Mouse (Mus musculus): Measurements from ENCODE around the gene Actr3. TPM values are rescaled to one million over a fixed set of nuclear protein-coding genes. Genes with fewer than 3 reads are reported as not detected.
"Not testable (repeated sequence)": the region's sequence is repeated elsewhere in the genome, so short reads cannot be mapped to it uniquely, and the experiment has no call there.

Actr3 gene
- total RNA-seq, 1 experiment from 2014 or later, result 606 TPM

- ATAC-seq (replicated peaks in 1 of 2; ENCODE audit: insufficient read depth in 1 of 2, low FRiP score in 2 of 2, low TSS enrichment in 1 of 2, low read depth in 1 of 2, poor library complexity in 2 of 2, severe bottlenecking in 2 of 2), result no peak
These were observed 12.4 kb upstream of the Actr3 start for GRCm38 (mm10) chr1:125447926-125448325.

DNA sequence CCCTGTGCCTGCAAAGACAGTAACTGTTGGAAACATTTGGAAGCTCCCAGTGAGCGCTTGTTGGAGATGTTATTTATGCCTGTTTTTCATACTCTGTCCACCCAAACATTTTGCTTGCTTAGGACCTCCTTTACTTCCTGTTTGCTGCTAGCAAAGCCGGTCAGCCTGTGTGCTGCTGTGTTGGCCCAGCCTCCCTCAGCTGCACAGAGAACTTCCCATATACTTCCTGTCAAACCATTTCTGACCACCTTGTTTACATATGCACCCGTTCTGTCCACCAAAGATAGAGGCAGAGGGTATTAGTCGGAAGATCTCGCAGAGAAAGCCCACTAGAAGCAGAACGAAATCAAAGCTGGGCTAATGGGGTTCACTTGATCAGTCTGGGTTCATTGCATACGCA lies 6.2 kb upstream of the Actr3 start:
- ATAC-seq (replicated peaks in 1 of 2; ENCODE audit: insufficient read depth in 1 of 2, low FRiP score in 2 of 2, low TSS enrichment in 1 of 2, low read depth in 1 of 2, poor library complexity in 2 of 2, severe bottlenecking in 2 of 2), result peak; percentile 74 to 85

GRCm38 (mm10) chr1:125441251-125441650 lies 5.7 kb upstream of the Actr3 start:
- peak; percentile 15 to 35; a peak in 3 of 4 replicates for ATAC-seq (replicated peaks in 1 of 2; ENCODE audit: insufficient read depth in 1 of 2, low FRiP score in 2 of 2, low TSS enrichment in 1 of 2, low read depth in 1 of 2, poor library complexity in 2 of 2, severe bottlenecking in 2 of 2)

- no peak for ATAC-seq (replicated peaks in 1 of 2; ENCODE audit: insufficient read depth in 1 of 2, low FRiP score in 2 of 2, low TSS enrichment in 1 of 2, low read depth in 1 of 2, poor library complexity in 2 of 2, severe bottlenecking in 2 of 2)
These were observed 4.0 kb upstream of the Actr3 start for GRCm38 (mm10) chr1:125439556-125439955.

- no peak for ATAC-seq (replicated peaks in 1 of 2; ENCODE audit: insufficient read depth in 1 of 2, low FRiP score in 2 of 2, low TSS enrichment in 1 of 2, low read depth in 1 of 2, poor library complexity in 2 of 2, severe bottlenecking in 2 of 2)
These were observed 3.3 kb upstream of the Actr3 start for GRCm38 (mm10) chr1:125438826-125439225.

DNA sequence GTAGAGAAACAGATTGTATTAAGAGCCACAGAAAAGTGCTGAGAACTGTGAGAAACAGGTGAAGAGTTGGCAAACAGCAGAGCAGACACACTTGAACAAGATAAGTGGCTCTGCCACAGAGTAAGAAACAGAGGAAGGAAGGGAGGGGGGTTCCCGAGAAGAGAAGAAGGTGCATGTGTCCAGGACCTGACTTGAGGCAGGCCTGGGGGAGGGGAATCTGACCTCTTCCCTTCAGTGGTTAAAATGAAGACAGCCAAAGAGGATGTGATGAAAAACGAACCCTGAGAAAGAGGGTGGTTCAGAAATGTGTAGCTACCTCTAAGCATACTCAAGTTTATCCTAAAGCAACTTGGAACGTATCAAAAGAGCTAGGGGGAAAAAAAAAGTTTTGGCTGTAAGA lies 2.4 kb upstream of the Actr3 start:
- ATAC-seq (replicated peaks in 1 of 2; ENCODE audit: insufficient read depth in 1 of 2, low FRiP score in 2 of 2, low TSS enrichment in 1 of 2, low read depth in 1 of 2, poor library complexity in 2 of 2, severe bottlenecking in 2 of 2), result peak in 1 of 2 experiments; percentile 10; a peak in 1 of 4 replicates

GRCm38 (mm10) chr1:125437161-125437560 lies 1.6 kb upstream of the Actr3 start:
- no peak for ATAC-seq (replicated peaks in 1 of 2; ENCODE audit: insufficient read depth in 1 of 2, low FRiP score in 2 of 2, low TSS enrichment in 1 of 2, low read depth in 1 of 2, poor library complexity in 2 of 2, severe bottlenecking in 2 of 2)

DNA sequence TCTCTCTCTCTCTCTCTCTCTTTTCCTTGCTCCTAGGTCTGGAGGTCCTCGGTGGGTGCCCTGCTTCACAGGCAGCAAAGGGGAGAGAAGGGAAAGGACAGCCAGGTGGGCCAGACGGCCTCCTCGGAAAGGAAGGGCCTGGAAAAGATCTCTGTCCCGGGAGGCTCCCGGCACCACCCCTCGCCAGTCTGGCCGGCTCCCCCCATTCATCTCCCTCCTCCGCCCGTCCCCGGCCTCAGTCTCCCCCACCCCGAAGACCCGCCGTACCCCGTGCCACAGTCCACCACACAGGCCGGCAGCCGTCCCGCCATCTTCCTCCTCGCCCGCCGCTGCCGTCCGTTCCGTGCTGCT lies 534 bp downstream of the Actr3 start:
- ATAC-seq (replicated peaks in 1 of 2; ENCODE audit: insufficient read depth in 1 of 2, low FRiP score in 2 of 2, low TSS enrichment in 1 of 2, low read depth in 1 of 2, poor library complexity in 2 of 2, severe bottlenecking in 2 of 2), result 0 out of 4 replicates have a peak, but pooled peaks of 1 of the 2 experiments have one; percentile 1

- peak; percentile 13 to 33 for ATAC-seq (replicated peaks in 1 of 2; ENCODE audit: insufficient read depth in 1 of 2, low FRiP score in 2 of 2, low TSS enrichment in 1 of 2, low read depth in 1 of 2, poor library complexity in 2 of 2, severe bottlenecking in 2 of 2)
These were observed 984 bp downstream of the Actr3 start for GRCm38 (mm10) chr1:125434485-125435001.

GRCm38 (mm10) chr1:125431286-125431685 lies 4.2 kb downstream of the Actr3 start:
- no peak for ATAC-seq (replicated peaks in 1 of 2; ENCODE audit: insufficient read depth in 1 of 2, low FRiP score in 2 of 2, low TSS enrichment in 1 of 2, low read depth in 1 of 2, poor library complexity in 2 of 2, severe bottlenecking in 2 of 2)

DNA sequence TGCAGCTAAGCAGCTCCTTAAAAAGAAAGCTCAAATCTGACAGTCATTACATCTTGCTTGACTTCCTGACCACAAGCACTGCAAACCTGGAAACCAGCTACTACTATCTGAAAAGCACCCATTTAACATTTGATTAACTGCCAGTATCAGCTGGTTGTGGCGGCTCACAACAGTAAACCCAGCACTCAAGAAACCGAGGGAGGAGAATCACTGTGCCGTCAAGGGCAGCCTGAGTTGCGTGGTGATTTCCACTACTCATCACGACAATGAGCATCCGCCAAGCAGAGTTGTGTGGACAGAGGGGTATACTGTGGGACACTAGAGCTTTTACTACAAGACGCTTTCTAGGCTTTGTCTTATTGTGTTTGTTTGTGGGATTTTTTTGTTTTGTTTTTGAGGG lies 4.8 kb downstream of the Actr3 start:
- peak; percentile 4 to 5; a peak in 1 of 4 replicates for ATAC-seq (replicated peaks in 1 of 2; ENCODE audit: insufficient read depth in 1 of 2, low FRiP score in 2 of 2, low TSS enrichment in 1 of 2, low read depth in 1 of 2, poor library complexity in 2 of 2, severe bottlenecking in 2 of 2)

- no peak for ATAC-seq (replicated peaks in 1 of 2; ENCODE audit: insufficient read depth in 1 of 2, low FRiP score in 2 of 2, low TSS enrichment in 1 of 2, low read depth in 1 of 2, poor library complexity in 2 of 2, severe bottlenecking in 2 of 2)
These were observed 5.5 kb downstream of the Actr3 start for GRCm38 (mm10) chr1:125429984-125430383.

GRCm38 (mm10) chr1:125428315-125428714 lies 7.2 kb downstream of the Actr3 start:
- ATAC-seq (replicated peaks in 1 of 2; ENCODE audit: insufficient read depth in 1 of 2, low FRiP score in 2 of 2, low TSS enrichment in 1 of 2, low read depth in 1 of 2, poor library complexity in 2 of 2, severe bottlenecking in 2 of 2), result no peak

GRCm38 (mm10) chr1:125426387-125427045 lies 9.0 kb downstream of the Actr3 start:
- peak; percentile 68 to 78 for ATAC-seq (replicated peaks in 1 of 2; ENCODE audit: insufficient read depth in 1 of 2, low FRiP score in 2 of 2, low TSS enrichment in 1 of 2, low read depth in 1 of 2, poor library complexity in 2 of 2, severe bottlenecking in 2 of 2)

DNA sequence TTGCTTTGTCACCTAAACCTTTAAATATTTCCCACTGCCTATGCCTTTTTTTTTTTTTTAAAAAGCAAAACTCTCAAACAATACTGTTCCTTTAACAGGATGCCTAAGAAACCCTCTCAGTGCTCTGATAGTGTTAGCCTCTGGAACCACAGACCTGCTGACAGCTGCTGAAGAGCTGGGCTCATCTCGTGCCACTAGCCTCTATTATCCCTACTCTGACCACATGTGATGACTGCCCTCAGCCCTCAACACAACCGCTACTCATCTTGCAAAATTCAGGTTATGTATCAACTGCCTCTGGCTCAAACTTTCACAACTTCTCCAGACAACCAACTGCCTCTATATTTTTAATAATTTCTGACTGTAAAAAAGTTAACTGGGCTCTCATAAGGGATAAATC lies 15.6 kb downstream of the Actr3 start:
- peak in 1 of 2 experiments; percentile 69; a peak in 1 of 4 replicates for ATAC-seq (replicated peaks in 1 of 2; ENCODE audit: insufficient read depth in 1 of 2, low FRiP score in 2 of 2, low TSS enrichment in 1 of 2, low read depth in 1 of 2, poor library complexity in 2 of 2, severe bottlenecking in 2 of 2)

GRCm38 (mm10) chr1:125418732-125419131 lies 16.8 kb downstream of the Actr3 start:
- no peak for ATAC-seq (replicated peaks in 1 of 2; ENCODE audit: insufficient read depth in 1 of 2, low FRiP score in 2 of 2, low TSS enrichment in 1 of 2, low read depth in 1 of 2, poor library complexity in 2 of 2, severe bottlenecking in 2 of 2)

DNA sequence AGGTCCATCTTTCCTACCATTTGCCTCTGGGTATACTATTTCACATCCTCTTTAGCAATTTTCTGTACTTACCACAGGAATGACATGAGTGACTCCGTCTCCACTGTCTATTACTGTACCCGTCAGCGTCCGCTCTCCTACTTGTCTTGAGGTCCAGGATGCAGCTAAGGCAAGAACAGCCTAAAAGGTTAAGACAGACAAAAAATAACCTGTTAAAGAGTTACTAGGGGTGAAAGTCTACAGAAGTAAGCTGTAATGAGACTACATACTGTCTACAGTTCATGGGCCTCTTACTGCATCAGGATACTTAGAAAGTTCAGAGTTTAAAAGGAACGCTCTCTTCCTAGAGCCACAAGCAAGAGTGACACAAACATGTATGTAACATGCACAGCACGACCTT lies 28.3 kb downstream of the Actr3 start:
- ATAC-seq (replicated peaks in 1 of 2; ENCODE audit: insufficient read depth in 1 of 2, low FRiP score in 2 of 2, low TSS enrichment in 1 of 2, low read depth in 1 of 2, poor library complexity in 2 of 2, severe bottlenecking in 2 of 2), result no peak

DNA sequence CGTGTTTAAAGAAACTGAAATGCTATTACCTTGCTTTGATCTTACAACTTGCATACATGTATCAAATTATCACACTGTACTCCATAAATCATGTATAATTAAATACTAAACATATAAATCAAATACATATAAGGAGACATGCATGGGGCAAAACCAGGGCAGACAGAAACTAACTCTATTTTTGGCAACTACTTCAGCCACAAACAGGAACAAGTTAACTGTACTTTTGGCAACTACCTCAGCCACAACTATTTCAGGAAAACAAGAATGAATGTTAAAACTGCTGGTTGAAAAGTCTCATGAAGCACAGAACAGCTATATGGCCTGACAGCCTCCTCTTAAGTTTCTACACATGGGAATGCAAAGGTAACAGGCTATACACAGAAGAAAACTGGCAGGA lies 40.1 kb downstream of the Actr3 start:
- ATAC-seq (replicated peaks in 1 of 2; ENCODE audit: insufficient read depth in 1 of 2, low FRiP score in 2 of 2, low TSS enrichment in 1 of 2, low read depth in 1 of 2, poor library complexity in 2 of 2, severe bottlenecking in 2 of 2), result peak; percentile 67 to 74

DNA sequence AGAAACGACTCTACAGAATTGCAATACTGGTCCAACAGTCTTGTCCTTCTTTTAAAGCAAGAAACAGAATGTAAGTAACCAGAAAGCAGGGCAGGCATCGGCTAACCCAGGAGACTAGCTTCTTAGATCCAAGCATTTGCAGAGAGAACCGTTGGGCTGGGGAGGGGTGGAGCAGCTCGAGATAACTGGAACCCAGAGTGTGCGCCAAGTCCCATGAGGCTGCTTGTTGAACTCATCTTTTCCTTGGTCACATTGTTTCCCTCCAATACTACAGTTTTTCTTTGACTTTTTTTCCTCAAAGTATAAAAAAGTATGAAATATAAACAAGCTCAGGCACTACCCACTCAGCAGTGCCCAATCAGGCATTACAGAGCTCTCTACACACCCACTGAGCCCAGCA lies 42.2 kb downstream of the Actr3 start:
- not testable (repeated sequence) for ATAC-seq (replicated peaks in 1 of 2; ENCODE audit: insufficient read depth in 1 of 2, low FRiP score in 2 of 2, low TSS enrichment in 1 of 2, low read depth in 1 of 2, poor library complexity in 2 of 2, severe bottlenecking in 2 of 2)

All from hematopoietic stem cell, adult 5-6 weeks (primary cell).